Mouse (Mus musculus) forebrain, embryonic 13.5 days (tissue): ENCODE results near the gene P3h3. TPM values are rescaled to one million over a fixed set of nuclear protein-coding genes. Genes with fewer than 3 reads are reported as not detected.
"Not testable (repeated sequence)": the region's sequence is repeated elsewhere in the genome, so short reads cannot be mapped to it uniquely, and the experiment has no call there.

Experiments
- ATAC-seq: fragments of 200-750 bp; cut with Nextera tagmentation; 2 replicates; pipeline ENCODE4 v1.8.0; 2017
- H3K27ac ChIP-seq: fragments of 300-500 bp; sonication (generic); 2 replicates; pipeline ENCODE4 v1.5.1; 2015; ENCODE audit warnings: inconsistent platforms, mild to moderate bottlenecking, moderate library complexity
- H3K27me3 ChIP-seq: fragments of 300-500 bp; sonication (generic); 2 replicates; pipeline ENCODE4 v1.6.1; 2015; ENCODE audit warnings: mild to moderate bottlenecking, inconsistent platforms
- H3K36me3 ChIP-seq: fragments of 300-500 bp; sonication (generic); 2 replicates; pipeline ENCODE4 v1.6.1; 2015; ENCODE audit warnings: mild to moderate bottlenecking, inconsistent platforms; ENCODE audit not compliant: poor library complexity, severe bottlenecking
- H3K4me1 ChIP-seq: fragments of 300-500 bp; sonication (generic); 2 replicates; pipeline ENCODE4 v1.6.1; 2015; ENCODE audit warnings: inconsistent platforms
- H3K4me2 ChIP-seq: fragments of 300-500 bp; sonication (generic); 2 replicates; pipeline ENCODE4 v1.6.1; 2015; ENCODE audit warnings: inconsistent platforms, mild to moderate bottlenecking, moderate library complexity
- H3K4me3 ChIP-seq: fragments of 300-500 bp; sonication (generic); 2 replicates; pipeline ENCODE4 v1.5.1; 2015; ENCODE audit warnings: mild to moderate bottlenecking, inconsistent platforms
- H3K9ac ChIP-seq: fragments of 300-500 bp; sonication (generic); 2 replicates; pipeline ENCODE4 v1.6.1; 2015; ENCODE audit warnings: mild to moderate bottlenecking, inconsistent platforms
- H3K9me3 ChIP-seq: fragments of 300-500 bp; sonication (generic); replicated peaks from 2 replicates; pipeline ENCODE4 v1.6.1; 2016; ENCODE audit warnings: inconsistent platforms
- WGBS: fragments of 180-500 bp; shearing (Covaris S2); methylation state at CpG from one replicate; pipeline ENCODE4 v1.1.7; 2015; 5-methylcytosine and 5-hydroxymethylcytosine counted together
- polyA plus RNA-seq: library from polyadenylated mRNA; unstranded; fragments of >200 nt; fragmentation: Nextera tagmentation; extraction: Ambion mirVana; gene quantifications from 2 replicates; pipeline ENCODE4 v1.2.1, GENCODE M21; 2015

The P3h3 gene
- polyA plus RNA-seq, 1 experiment from 2014 or later = 12.4 TPM

DNA sequence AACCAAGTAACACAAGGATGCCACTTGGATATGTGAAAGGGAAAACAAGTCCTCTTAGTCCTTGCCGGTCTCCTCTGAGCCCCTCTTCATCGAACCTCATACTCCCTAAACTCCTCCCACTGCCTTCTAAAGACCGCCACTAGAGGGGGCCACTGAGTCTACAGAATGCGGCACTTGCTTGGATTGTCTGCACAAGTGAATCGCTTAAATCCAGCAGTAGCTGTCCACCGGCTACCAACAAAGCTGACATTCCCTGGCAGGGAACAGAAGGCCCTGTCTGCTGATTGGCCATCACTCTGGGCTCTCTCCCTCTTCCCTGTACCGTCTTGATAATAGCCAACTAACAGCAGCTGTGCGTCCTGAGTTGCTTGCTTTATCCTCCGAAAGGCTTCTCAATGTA lies 10.2 kb downstream of the P3h3 start:
- Histone ChIP-seq H3K4me3 (no peak overlapping the region), H3K4me2 (peak overlapping the region; percentile 34; the same call in 1 of the 2 replicates), H3K4me1 (peaks cover 5% of the 10 kb centered on the region; the same call in 1 of the 2 replicates), H3K27ac (peak overlapping the region; percentile 49), H3K9me3 (no peaks in the 10 kb centered on the region), H3K27me3 (no peaks in the 10 kb centered on the region), H3K9ac (no peak overlapping the region), H3K36me3 (peaks cover 35% of the 10 kb centered on the region)
- ATAC-seq = peak; percentile 96
- 4% methylated on average over 9 of the region's 9 CpGs for WGBS

DNA sequence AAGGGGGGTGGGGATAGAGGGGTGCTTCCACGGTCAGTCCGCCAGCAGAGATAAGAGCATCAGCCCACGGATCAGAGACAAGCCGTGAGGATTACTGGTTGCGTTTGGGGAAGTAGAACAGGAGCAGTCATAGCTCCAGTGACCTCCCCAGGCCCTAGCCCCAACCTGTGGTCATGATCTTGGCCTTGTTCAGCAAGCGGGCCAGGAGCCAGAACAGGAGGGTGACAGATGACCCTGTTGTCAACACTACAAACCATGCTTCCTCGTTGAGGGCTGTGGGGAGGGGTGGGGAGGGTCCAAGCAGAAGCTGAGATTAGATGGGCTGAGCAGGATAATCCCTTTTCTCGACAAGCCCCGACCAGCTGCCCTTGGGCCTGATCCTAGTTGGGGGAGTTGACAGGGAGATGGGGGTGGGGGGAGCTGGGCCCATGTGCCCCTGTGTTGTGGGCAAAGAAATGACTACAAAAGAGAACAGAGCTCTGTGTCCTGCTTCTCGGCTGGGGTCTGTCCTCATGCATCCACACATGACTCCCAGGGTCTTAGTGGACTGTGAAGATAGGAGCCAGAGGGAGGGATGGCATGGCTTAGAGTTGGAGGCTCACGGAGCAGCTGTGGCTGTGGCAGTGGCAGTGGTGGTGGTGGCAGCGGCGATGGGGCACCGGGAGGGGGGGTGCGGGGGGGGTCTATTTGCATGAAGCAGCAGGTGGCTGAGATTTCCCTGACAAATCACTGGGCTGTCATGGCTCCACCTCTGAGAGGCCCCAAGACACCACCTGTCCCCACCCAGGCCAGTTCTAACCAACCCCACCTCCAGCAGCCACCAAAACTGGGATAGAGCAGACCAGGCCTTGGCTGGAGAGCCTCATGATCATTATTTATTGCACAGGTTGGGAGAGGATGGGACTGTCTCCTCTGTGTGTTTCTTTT lies 17.0 kb downstream of the P3h3 start, which contains the start of gene Gnb3:
Gnb3 (minus strand) TSS at position 35 of the 927 bp plus-strand sequence.
- Histone ChIP-seq H3K4me3 (no peak within 1 kb of the TSS), H3K9ac (peak within 1 kb of the TSS; percentile 45), H3K27ac (0 out of 2 replicates have a peak within 1 kb of the TSS, but pooled peaks have one; percentile 8), H3K4me2 (no peak within 1 kb of the TSS), H3K36me3 (peaks cover 26% of the 10 kb centered on the region), H3K27me3 (no peaks in the 10 kb centered on the region), H3K9me3 (no peaks in the 10 kb centered on the region), H3K4me1 (peaks cover 15% of the 10 kb centered on the region)
- peak; percentile 19; the same call in 1 of the 2 replicates for ATAC-seq
- 29% methylated on average over 15 of the region's 15 CpGs for WGBS

DNA sequence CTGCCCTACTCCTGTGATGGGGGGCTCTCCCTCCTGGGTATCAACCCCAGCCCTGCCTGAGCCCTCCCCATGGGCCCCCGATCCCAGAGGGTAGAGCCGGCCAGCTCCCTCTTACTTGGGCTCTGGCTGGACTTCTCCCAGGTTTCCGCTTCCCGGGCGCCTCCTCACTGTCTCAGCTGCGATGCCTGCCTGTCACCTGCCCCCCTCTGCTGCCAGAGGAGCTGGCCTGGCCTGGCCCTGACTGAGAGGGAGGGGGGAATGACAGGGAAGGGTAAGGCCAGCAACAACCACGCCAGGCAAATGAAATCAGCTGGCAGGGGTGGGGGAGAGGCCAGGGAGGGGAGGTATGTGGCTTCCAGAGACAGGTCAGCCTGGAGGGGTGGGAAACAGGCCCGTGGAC lies 17.7 kb downstream of the P3h3 start:
- Histone ChIP-seq H3K27me3 (no peaks in the 10 kb centered on the region), H3K9me3 (no peaks in the 10 kb centered on the region), H3K4me3 (no peak overlapping the region), H3K36me3 (peaks cover 25% of the 10 kb centered on the region), H3K27ac (0 out of 2 replicates have a peak overlapping the region, but pooled peaks have one; percentile 8), H3K9ac (peak overlapping the region; percentile 45), H3K4me2 (no peak overlapping the region), H3K4me1 (peaks cover 15% of the 10 kb centered on the region)
- 16% methylated on average over 8 of the region's 8 CpGs for whole genome bisulfite sequencing
- peak; percentile 20; the same call in 1 of the 2 replicates for ATAC-seq

DNA sequence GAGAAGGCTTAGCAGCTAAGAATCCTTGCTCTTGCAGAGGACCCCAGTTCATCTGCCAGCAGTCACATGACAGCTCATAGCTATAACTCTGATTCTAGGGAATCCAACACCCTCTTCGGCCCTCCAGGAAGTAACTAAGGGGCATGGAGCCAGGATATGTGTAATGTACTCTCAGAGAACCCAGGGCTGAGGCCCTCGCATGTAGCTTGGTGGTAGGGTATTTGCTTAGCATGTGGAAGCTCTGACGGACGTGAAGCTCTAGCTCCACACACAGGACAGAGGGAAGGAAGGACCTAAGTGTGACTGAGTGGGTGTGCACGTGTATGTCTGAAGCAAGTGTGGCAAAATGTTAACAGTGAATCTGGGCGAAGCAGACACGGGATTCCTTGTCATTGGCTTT lies 21.1 kb downstream of the P3h3 start:
- Histone ChIP-seq H3K9ac (no peak overlapping the region), H3K4me2 (no peak overlapping the region), H3K27ac (no peak overlapping the region), H3K27me3 (no peaks in the 10 kb centered on the region), H3K4me1 (peaks cover 37% of the 10 kb centered on the region), H3K36me3 (peaks cover 43% of the 10 kb centered on the region), H3K9me3 (no peaks in the 10 kb centered on the region), H3K4me3 (no peak overlapping the region)
- no peak for ATAC-seq
- 83% methylated on average over 7 of the region's 7 CpGs for WGBS

DNA sequence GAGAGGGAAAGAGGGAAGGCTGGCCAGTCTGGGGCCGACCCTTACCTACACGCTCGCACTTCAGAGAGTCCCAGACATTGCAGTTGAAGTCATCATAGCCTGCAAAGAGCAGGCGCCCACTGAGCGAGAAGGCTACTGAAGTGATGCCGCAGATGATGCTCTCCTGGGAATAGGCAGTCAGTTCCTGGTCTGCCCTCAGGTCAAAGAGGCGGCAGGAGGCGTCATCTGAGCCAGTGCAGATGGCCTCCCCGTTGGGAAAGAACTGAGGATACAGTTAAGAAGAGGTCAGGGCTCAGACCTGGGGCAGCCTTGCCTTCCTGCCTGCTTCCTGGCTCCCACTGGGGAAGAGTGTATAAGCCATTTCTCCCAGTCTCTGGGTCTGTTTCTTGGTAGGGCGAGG lies 22.0 kb downstream of the P3h3 start:
- no peaks in the 10 kb centered on the region for H3K9me3 ChIP-seq
- no peaks in the 10 kb centered on the region for H3K27me3 ChIP-seq
- no peak overlapping the region for H3K27ac ChIP-seq
- peaks cover 41% of the 10 kb centered on the region for H3K4me1 ChIP-seq
- ATAC-seq = no peak
- no peak overlapping the region for H3K4me3 ChIP-seq
- WGBS = 69% methylated on average over 10 of the region's 10 CpGs
- peaks cover 42% of the 10 kb centered on the region for H3K36me3 ChIP-seq
- H3K4me2 ChIP-seq = no peak overlapping the region
- H3K9ac ChIP-seq = 0 out of 2 replicates have a peak overlapping the region, but pooled peaks have one; percentile 2

DNA sequence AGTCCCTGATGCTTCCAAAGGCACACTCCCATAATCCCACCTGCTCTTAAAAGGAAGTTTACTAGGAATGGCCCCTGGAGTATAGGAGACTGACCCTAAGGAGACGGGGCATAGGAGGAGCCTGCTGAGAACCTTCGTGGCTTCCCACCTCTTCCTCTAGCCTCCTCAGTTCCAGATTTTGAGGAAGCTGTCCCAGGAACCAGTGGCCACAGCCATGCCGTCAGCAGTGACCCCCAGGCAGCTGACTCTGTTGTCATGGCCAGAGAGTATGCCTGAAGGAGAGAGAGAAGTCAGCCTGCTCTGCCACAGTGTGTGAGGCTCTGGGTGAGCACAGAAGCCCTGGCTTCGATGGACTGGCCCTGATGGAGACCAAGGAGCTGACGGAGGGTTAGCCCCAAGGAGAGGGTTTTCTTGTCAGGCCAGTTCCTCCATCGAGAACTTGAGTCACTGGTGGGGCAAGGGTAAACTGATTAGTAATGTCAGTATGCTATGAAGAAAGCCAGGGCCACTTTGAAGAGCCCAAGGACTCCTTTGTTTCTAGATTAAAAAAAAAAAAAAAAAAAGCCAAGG lies 23.0 kb downstream of the P3h3 start:
- no peak overlapping the region for H3K4me3 ChIP-seq
- no peak for ATAC-seq
- 91% methylated on average over 6 of the region's 6 CpGs for WGBS
- H3K4me2 ChIP-seq = no peak overlapping the region
- no peak overlapping the region for H3K27ac ChIP-seq
- H3K27me3 ChIP-seq = no peaks in the 10 kb centered on the region
- H3K36me3 ChIP-seq = peaks cover 42% of the 10 kb centered on the region
- H3K9ac ChIP-seq = 0 out of 2 replicates have a peak overlapping the region, but pooled peaks have one; percentile 6
- peaks cover 36% of the 10 kb centered on the region for H3K4me1 ChIP-seq
- H3K9me3 ChIP-seq = no peaks in the 10 kb centered on the region

DNA sequence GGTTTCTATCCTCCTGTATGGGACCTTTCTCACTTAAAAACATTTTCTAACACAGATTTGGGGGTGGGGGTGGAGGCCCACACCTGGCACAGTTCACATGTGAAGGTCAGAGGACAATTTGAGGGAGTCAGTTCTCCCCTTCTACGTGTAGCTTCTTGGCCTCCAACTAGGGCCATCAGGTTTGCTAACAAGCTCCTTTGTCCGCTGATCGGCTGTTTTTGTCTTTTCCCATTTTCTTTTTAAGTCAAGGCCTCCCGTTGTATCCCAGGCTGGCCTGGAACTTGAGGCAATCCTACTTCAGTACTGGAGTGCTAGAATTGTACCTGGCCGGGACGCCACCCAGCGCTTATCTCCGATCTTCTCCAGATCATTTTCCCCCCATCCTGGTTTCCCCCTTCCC lies 25.9 kb downstream of the P3h3 start:
- H3K9ac ChIP-seq = 0 out of 2 replicates have a peak overlapping the region, but pooled peaks have one; percentile 41
- H3K27ac ChIP-seq = no peak overlapping the region
- peaks cover 44% of the 10 kb centered on the region for H3K36me3 ChIP-seq
- H3K4me2 ChIP-seq = peak overlapping the region; percentile 80
- H3K4me1 ChIP-seq = peaks cover 51% of the 10 kb centered on the region
- no peaks in the 10 kb centered on the region for H3K27me3 ChIP-seq
- H3K4me3 ChIP-seq = peak overlapping the region; percentile 56; the same call in 1 of the 2 replicates
- H3K9me3 ChIP-seq = no peaks in the 10 kb centered on the region
- WGBS = 90% methylated on average over 8 of the region's 8 CpGs
- no peak for ATAC-seq

DNA sequence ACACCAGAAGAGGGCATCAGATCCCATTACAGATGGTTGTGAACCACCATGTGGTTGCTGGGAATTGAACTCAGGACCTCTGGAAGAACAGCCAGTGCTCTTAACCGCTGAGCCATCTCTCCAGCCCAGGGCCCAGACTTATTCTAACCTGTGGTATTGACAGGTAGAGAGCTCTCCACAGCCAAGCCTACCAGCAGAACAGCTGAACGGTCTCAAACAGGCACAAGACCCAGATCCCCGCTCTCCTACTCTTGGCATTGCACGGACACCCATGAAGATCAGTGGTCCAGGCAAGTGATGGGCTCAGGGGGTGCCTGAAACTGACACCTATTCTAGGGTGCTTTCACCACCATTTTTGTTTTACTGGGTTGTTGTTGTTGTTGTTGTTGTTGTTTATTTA lies 26.4 kb downstream of the P3h3 start:
- H3K4me3 ChIP-seq = peak overlapping the region; percentile 56
- not testable (repeated sequence) for H3K9me3 ChIP-seq, H3K27ac ChIP-seq, H3K27me3 ChIP-seq, ATAC-seq
- H3K4me2 ChIP-seq = peak overlapping the region; percentile 80
- H3K4me1 ChIP-seq = peaks cover 51% of the 10 kb centered on the region
- H3K9ac ChIP-seq = peak overlapping the region; percentile 41; the same call in 1 of the 2 replicates
- 94% methylated on average over 4 of the region's 4 CpGs for WGBS
- peaks cover 47% of the 10 kb centered on the region for H3K36me3 ChIP-seq

DNA sequence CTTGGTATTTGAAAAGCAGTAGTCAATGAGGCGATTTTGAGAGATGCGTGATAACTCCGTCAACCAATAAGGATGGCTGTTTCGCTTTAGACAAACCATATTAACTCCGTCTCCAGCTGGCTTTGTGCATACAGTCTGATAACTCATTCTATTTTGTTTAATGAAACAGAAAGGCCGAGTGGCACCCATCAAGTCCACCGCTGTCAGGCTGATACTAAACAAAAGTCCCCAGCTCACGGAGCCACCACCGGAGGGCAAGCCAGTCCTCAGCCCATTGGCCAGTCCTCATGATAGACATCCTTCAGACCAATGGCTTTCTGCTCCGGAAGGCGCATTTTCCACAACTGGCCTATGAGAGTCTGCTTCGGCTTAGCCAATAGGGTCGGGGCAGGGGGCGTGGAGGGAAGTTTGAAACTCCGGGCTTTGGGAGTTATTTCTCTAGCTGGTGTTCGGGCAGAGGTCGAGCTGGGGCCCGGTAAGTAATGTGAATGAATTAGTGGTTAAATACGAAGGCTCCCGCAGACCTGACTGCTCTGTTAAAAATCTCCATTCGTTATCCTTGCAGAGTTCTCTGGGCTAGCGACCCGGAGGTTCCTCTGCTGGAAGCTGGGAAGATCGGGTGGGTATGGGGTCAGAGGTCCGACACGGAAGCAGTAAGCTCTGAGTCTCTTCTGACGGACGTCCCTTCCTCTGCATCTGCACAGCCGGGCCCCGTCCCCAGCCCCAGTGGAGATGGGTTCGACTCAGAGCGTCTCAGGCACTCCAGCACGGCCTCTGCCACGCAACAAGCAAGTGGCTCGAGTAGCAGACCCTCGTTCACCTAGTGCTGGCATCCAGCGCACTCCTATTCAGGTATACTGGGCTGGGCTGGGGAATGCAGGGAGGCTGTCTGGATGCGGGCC lies 27.5 kb downstream of the P3h3 start:
- under 1% methylated on average over 38 of the region's 38 CpGs for WGBS
- Histone ChIP-seq H3K27ac (peak overlapping the region; percentile 89), H3K9me3 (no peaks in the 10 kb centered on the region), H3K36me3 (peaks cover 51% of the 10 kb centered on the region), H3K9ac (peak overlapping the region; percentile 84), H3K4me1 (peaks cover 51% of the 10 kb centered on the region), H3K27me3 (no peaks in the 10 kb centered on the region), H3K4me2 (peak overlapping the region; percentile 80), H3K4me3 (peak overlapping the region; percentile 56)
- peak; percentile 88 for ATAC-seq

DNA sequence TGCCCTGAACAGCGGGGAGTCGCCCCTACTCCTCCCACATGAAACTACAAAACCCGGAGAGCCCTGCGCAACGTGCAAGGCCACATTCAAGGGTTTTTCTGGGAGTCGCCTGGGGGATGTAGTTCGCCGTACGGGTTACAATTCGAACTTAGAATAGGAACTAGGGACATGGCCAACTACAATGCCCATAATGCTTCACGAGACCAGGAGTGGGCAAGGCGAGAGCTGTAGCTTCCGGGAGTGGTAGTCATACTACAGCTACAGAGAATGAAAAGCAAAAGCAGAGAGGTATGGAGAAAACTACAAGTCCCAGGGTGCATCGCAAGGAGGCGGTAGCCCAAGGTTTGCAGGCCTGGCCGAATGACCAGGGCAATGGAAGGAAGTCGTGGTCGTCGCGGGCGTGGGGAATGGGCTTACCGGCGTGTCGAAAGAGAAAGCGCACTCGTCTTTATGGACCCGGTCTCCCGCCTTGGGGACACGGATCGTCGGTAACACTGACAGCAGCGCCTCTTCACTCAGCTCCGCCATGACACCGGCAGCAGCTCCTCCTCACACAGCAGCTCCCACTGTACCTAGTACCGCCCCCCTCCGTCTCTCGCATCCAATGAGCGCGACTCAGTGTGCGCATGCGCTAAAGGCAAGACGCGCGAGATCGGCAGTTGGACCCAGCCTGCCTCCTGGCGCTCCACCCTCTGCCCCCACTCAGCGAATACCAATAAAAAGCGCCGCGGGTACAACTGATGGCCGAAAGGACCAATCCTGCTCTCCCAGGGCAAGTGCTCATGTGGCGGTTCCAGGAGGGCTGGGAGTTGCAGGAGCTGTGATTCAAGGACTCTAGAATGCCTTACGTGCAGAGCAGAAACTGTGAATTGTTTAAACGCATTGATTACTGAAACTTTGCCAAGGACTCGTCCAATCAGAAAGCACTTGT lies 28.4 kb downstream of the P3h3 start, which contains the start of the genes Usp5 and Cdca3:
Usp5 (minus strand) TSS at position 617 of the 931 bp plus-strand sequence.
Cdca3 (plus strand) TSS at position 680 of the 931 bp plus-strand sequence.
- WGBS = under 1% methylated on average over 55 of the region's 55 CpGs
- H3K36me3 ChIP-seq = peaks cover 52% of the 10 kb centered on the region
- peak within 1 kb of the TSS; percentile 56 for H3K4me3 ChIP-seq
- no peaks in the 10 kb centered on the region for H3K9me3 ChIP-seq
- H3K27ac ChIP-seq = peak within 1 kb of the TSS; percentile 89
- H3K4me2 ChIP-seq = peak within 1 kb of the TSS; percentile 83
- no peaks in the 10 kb centered on the region for H3K27me3 ChIP-seq
- ATAC-seq = peak; percentile 95
- peaks cover 51% of the 10 kb centered on the region for H3K4me1 ChIP-seq
- H3K9ac ChIP-seq = peak within 1 kb of the TSS; percentile 84
